Mouse (Mus musculus) thymus, postnatal 14 days (tissue): Measurements from ENCODE around the gene Pomgnt2.

Experiments used
- DNase-seq: peaks from one replicate; pipeline ENCODE4 v3.0.0; 2021

Gene Pomgnt2

GRCm38 (mm10) chr9:122010751-122011150, 13.8 kb upstream of the Pomgnt2 start:
- no peak for DNase-seq

- DNase-seq: no peak
Observed at GRCm38 (mm10) chr9:122008876-122009275, 12.0 kb upstream of the Pomgnt2 start.

GRCm38 (mm10) chr9:122006609-122007008, 9.7 kb upstream of the Pomgnt2 start:
- peak; percentile 70 for DNase-seq

- no peak for DNase-seq
Observed at GRCm38 (mm10) chr9:122006175-122006574, 9.3 kb upstream of the Pomgnt2 start.

GRCm38 (mm10) chr9:121997978-121998377, 1.1 kb upstream of the Pomgnt2 start:
- no peak for DNase-seq

- peak; percentile 59 for DNase-seq
Observed at GRCm38 (mm10) chr9:121995508-121996131, 1.3 kb downstream of the Pomgnt2 start.

- DNase-seq: no peak
Observed at GRCm38 (mm10) chr9:121995077-121995476, 1.8 kb downstream of the Pomgnt2 start.

- DNase-seq: peak; percentile 74
Observed at GRCm38 (mm10) chr9:121993047-121993446, 3.9 kb downstream of the Pomgnt2 start.

GRCm38 (mm10) chr9:121991041-121991440, 5.9 kb downstream of the Pomgnt2 start:
- DNase-seq: peak; percentile 56

- DNase-seq: no peak
Observed at GRCm38 (mm10) chr9:121989536-121989935, 7.4 kb downstream of the Pomgnt2 start.

GRCm38 (mm10) chr9:121988910-121989309, 8.0 kb downstream of the Pomgnt2 start:
- no peak for DNase-seq

GRCm38 (mm10) chr9:121984465-121985461, 12.1 kb downstream of the Pomgnt2 start:
- DNase-seq: peak; percentile 78

GRCm38 (mm10) chr9:121983504-121983903, 13.4 kb downstream of the Pomgnt2 start:
- DNase-seq: peak; percentile 75

- DNase-seq: no peak
Observed at GRCm38 (mm10) chr9:121982665-121983064, 14.2 kb downstream of the Pomgnt2 start.

GRCm38 (mm10) chr9:121982214-121982613, 14.7 kb downstream of the Pomgnt2 start:
- no peak for DNase-seq

- no peak for DNase-seq
Observed at GRCm38 (mm10) chr9:121981466-121982105, 15.3 kb downstream of the Pomgnt2 start.

GRCm38 (mm10) chr9:121981046-121981445, 15.9 kb downstream of the Pomgnt2 start:
- DNase-seq: no peak

GRCm38 (mm10) chr9:121975321-121975720, 21.6 kb downstream of the Pomgnt2 start:
- no peak for DNase-seq

- DNase-seq: no peak
Observed at GRCm38 (mm10) chr9:121974141-121974986, 22.5 kb downstream of the Pomgnt2 start.

GRCm38 (mm10) chr9:121973207-121973606, 23.7 kb downstream of the Pomgnt2 start:
- no peak for DNase-seq

GRCm38 (mm10) chr9:121969841-121970381, 27.0 kb downstream of the Pomgnt2 start:
- DNase-seq: no peak

GRCm38 (mm10) chr9:121968258-121968657, 28.7 kb downstream of the Pomgnt2 start:
- no peak for DNase-seq
